Mouse (Mus musculus): ENCODE data around the gene Nr4a2.

DNA sequence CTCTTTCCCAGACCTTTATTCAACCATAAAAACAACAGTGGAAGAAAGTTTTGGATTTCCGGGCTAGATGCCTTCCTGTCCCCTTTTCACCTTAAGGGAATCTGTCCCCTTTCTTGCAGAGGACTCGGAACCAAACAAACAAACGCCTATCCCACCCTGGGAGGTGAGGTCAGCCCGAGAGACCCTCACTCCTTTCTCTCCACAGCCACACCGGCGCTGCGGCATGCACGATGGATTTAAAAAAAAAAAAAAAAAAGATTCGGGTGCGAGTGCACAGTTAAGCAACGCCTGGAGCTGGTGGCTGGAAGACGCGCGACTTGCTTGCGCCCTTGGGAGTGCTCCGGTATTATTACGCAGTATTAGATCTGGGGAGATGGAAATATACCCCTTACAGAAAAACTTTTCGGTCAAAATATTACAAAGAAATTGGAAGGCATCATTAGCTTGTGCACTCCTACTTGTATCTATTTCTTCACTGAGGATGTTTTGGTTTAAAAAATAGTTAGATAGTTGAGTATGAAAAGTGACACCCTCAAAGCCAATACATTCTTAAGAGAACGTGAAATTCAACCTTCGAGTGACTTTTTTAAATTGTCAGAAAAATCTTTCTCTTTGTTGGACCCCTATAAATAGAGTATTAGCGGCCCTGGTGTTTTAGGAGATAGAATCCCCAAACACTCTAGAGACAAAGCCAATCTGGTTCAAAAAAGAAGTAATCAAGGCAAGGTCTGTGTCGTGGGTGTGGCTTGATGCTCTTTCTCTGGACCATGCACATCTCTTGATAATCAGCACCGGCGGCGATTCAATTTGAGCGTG is 19.8 kb downstream of the Nr4a2 start:
- TF ChIP-seq CTCF (IDR thresholded peaks at IDR 0.05; ENCODE audit: low read depth, low read length) (no peak), POLR2A (IDR thresholded peaks at IDR 0.05; ENCODE audit: extremely low read depth, insufficient read depth, low read length) (no peak)
